Mouse (Mus musculus): ENCODE data around the gene Rbfox3.

DNA sequence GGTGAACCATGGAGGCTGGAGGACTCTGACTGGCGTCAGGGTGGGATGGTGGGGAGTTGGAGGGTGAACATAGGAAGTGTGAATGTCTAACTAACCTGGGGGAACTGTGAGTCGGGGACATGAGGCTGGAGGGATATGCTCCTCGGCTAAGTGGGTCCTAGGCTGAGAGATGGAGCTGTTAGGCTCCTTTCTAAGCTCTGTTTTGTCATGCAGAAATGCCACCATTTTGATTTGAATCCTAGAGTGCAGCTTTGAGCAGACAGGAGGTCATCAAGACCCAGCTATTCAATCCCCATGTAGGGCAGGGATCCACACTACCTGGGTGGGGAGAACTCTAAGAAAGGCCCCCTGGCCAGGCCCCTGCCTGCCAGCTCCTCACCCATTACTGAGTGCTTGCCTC lies 359.7 kb downstream of the Rbfox3 start:
- no peak for TF ChIP-seq POLR2A (IDR thresholded peaks at IDR 0.05; ENCODE audit: borderline replicate concordance, control insufficient read depth, low read depth, low read length)
- TF ChIP-seq CTCF (IDR thresholded peaks at IDR 0.05; ENCODE audit: control insufficient read depth, insufficient read depth, low read length): no peak
